Mouse (Mus musculus) olfactory bulb, adult 2 months (tissue): ENCODE results near the gene Lce1i.

Source experiments
- CTCF ChIP-seq: fragments of 200-500 bp; IDR thresholded peaks from 2 replicates; pipeline ENCODE4 v1.5.1; 2012; ENCODE audit warnings: low read depth, mild to moderate bottlenecking, low read length, moderate library complexity; ENCODE audit not compliant: insufficient read depth
- POLR2A ChIP-seq: fragments of 200-500 bp; IDR thresholded peaks from 2 replicates; pipeline ENCODE4 v1.6.1; 2012; ENCODE audit warnings: mild to moderate bottlenecking, low read depth, low read length, moderate library complexity; ENCODE audit not compliant: insufficient read depth

GRCm38 (mm10) chr3:92827108-92827507 lies 48.4 kb upstream of the Lce1i start, which contains the start of gene Kprp:
- TF ChIP-seq POLR2A (no peak), CTCF (no peak)
